Mouse (Mus musculus) ovary, postnatal 14 days (tissue): ENCODE measurements around the gene Vmn1r157.
"Not testable (repeated sequence)": the region's sequence is repeated elsewhere in the genome, so short reads cannot be mapped to it uniquely, and the experiment has no call there.

ENCODE experiments used
- DNase-seq: peaks from one replicate; pipeline ENCODE4 v3.0.0; 2022; ENCODE audit warnings: low spot score

Vmn1r157 gene

GRCm38 (mm10) chr7:22761397-22761796, at the start of gene Vmn1r157:
Gene Vmn1r157, plus strand, starts transcription at chr7:22761697.
- not testable (repeated sequence) for DNase-seq

DNA sequence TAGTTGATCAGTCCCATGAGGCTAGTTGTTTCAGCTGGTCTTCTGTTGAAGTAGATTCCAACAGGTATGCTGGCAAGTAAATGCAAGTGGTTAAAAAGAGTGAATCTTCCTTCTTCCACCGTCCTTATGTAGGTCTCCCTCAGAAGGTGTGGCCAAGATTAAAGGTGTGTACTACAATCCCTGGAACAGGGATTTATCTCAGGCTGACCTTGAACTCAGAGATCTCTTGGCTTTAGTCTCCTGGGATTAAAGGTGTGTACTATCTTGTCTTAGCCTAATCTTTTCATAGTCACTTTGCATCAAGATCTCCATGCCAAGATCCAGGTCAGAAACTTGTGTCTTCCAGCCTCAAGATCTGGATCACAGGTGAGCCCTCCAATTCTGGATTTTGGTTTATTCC, 41.9 kb upstream of the Vmn1r157 start, which contains the start of gene Gm4567:
Gm4567 (minus strand) TSS at position 101 of the 400 bp plus-strand sequence.
- DNase-seq: not testable (repeated sequence)

DNA sequence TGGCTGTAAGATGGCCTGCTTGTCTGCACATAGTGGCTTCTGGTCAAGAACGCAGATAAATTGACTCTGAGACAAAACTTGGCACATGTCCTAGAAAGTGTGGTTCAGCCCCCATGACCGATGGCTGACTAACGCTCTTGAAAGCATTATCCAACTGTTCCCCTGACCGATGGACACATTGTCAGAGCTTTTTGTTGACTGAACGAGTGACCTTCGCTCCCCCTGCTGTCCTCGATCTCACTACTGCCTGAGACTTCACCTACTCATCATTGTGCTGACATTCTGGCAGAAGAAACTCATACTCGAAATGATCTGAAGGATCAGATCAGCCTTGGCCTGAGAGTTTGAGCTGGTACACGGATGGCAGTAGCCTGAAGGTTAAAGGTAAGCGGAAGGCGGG, 14.5 kb downstream of the Vmn1r157 start:
- DNase-seq: not testable (repeated sequence)

DNA sequence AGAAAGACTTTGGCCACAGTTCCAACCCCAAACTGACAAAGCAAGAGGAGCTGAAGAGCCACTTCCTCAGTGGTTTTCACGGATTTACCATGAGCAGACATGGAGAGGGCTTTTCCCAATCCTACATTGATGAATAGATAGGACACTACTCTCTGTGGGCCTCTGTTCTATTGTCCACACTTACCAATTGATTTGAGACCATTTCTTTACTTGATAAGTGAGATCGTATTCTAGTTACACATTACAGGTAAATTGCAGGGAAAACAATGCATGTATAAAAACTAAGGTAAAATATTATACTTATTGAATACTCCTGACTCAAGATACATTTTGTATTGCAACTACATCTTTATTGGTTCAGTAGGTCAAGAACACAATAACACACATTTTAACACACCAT, 29.2 kb downstream of the Vmn1r157 start, which contains the start of gene Vmn1r158:
Vmn1r158 (minus strand) TSS at position 101 of the 400 bp plus-strand sequence.
- DNase-seq: not testable (repeated sequence)
